Mouse (Mus musculus) kidney, adult 2 months (tissue): ENCODE data around the gene Kat7.

Experiments
- CTCF ChIP-seq: fragments of 200-500 bp; conservative IDR thresholded peaks from 2 replicates; pipeline ENCODE4 v1.5.1; 2011; ENCODE audit warnings: low read depth, mild to moderate bottlenecking, control low read depth, low read length, moderate library complexity, mixed read lengths; ENCODE audit not compliant: insufficient read depth, insufficient read length
- POLR2A ChIP-seq: fragments of 200-500 bp; IDR thresholded peaks from one replicate; pipeline ENCODE4 v1.6.1; 2011; ENCODE audit warnings: low read depth, low read length, control low read depth

GRCm38 (mm10) chr11:95274613-95275012 lies 35.4 kb downstream of the Kat7 start:
- TF ChIP-seq CTCF (no peak), POLR2A (no peak)
